Mouse (Mus musculus): ENCODE data around the gene Pam. TPM values are rescaled to one million over a fixed set of nuclear protein-coding genes. Genes with fewer than 3 reads are reported as not detected.
"Not testable (repeated sequence)": the region's sequence is repeated elsewhere in the genome, so short reads cannot be mapped to it uniquely, and the experiment has no call there.

The Pam gene
- polyA plus RNA-seq, 1 experiment from 2014 or later, result 76.4 TPM

GRCm38 (mm10) chr1:97963711-97964110 is 131.7 kb downstream of the Pam start:
- H3K9ac ChIP-seq (ENCODE audit: low read length), result no peak overlapping the region
- DNase-seq (ENCODE audit: low spot score) (no peak), ATAC-seq (ENCODE audit: low FRiP score, low TSS enrichment) (peak; percentile 57; the same call in 1 of the 2 replicates)
- H3K36me3 ChIP-seq (ENCODE audit: control insufficient read depth, insufficient read depth, low read length), result no peaks in the 10 kb centered on the region
- H3K27me3 ChIP-seq (ENCODE audit: control insufficient read depth, insufficient read depth, low read length), result no peaks in the 10 kb centered on the region
- no peaks in the 10 kb centered on the region; the same call in 1 of the 2 replicates for H3K4me1 ChIP-seq (replicated peaks; ENCODE audit: control insufficient read depth, insufficient read depth)
- TF ChIP-seq CTCF (IDR thresholded peaks at IDR 0.05; ENCODE audit: low read depth), result no peak
- no peak for TF ChIP-seq EP300 (optimal IDR thresholded peaks at IDR 0.05)
- H3K9me3 ChIP-seq (ENCODE audit: control insufficient read depth, low read length), result no peaks in the 10 kb centered on the region
- 56% methylated on average over 2 of the region's 2 CpGs for WGBS
- H3K4me2 ChIP-seq (replicated peaks; ENCODE audit: low read depth), result no peak overlapping the region
- no peak overlapping the region for H3K4me3 ChIP-seq (ENCODE audit: low read depth, low read length)
- no peak overlapping the region for H3K27ac ChIP-seq (replicated peaks)

GRCm38 (mm10) chr1:97962134-97962533 is 133.3 kb downstream of the Pam start:
- H3K4me3 ChIP-seq (ENCODE audit: low read depth, low read length), result no peak overlapping the region
- ATAC-seq (ENCODE audit: low FRiP score, low TSS enrichment) (no peak), DNase-seq (ENCODE audit: low spot score) (no peak)
- no peak overlapping the region for H3K9ac ChIP-seq (ENCODE audit: low read length)
- H3K9me3 ChIP-seq (ENCODE audit: control insufficient read depth, low read length), result no peaks in the 10 kb centered on the region
- H3K27ac ChIP-seq (replicated peaks), result no peak overlapping the region
- H3K4me1 ChIP-seq (replicated peaks; ENCODE audit: control insufficient read depth, insufficient read depth), result no peaks in the 10 kb centered on the region; the same call in 1 of the 2 replicates
- no peak overlapping the region for H3K4me2 ChIP-seq (replicated peaks; ENCODE audit: low read depth)
- TF ChIP-seq CTCF (IDR thresholded peaks at IDR 0.05; ENCODE audit: low read depth) (no peak), EP300 (optimal IDR thresholded peaks at IDR 0.05) (no peak)
- no peaks in the 10 kb centered on the region for H3K27me3 ChIP-seq (ENCODE audit: control insufficient read depth, insufficient read depth, low read length)
- no peaks in the 10 kb centered on the region for H3K36me3 ChIP-seq (ENCODE audit: control insufficient read depth, insufficient read depth, low read length)
- WGBS, result 83% methylated on average over 7 of the region's 7 CpGs

- Histone ChIP-seq H3K27me3 (ENCODE audit: control insufficient read depth, insufficient read depth, low read length) (no peaks in the 10 kb centered on the region), H3K9ac (ENCODE audit: low read length) (no peak overlapping the region), H3K27ac (replicated peaks) (no peak overlapping the region), H3K9me3 (ENCODE audit: control insufficient read depth, low read length) (no peaks in the 10 kb centered on the region), H3K36me3 (ENCODE audit: control insufficient read depth, insufficient read depth, low read length) (no peaks in the 10 kb centered on the region), H3K4me1 (replicated peaks; ENCODE audit: control insufficient read depth, insufficient read depth) (no peaks in the 10 kb centered on the region; the same call in 1 of the 2 replicates), H3K4me3 (ENCODE audit: low read depth, low read length) (no peak overlapping the region), H3K4me2 (replicated peaks; ENCODE audit: low read depth) (no peak overlapping the region)
- DNase-seq (ENCODE audit: low spot score), result no peak
- TF ChIP-seq CTCF (IDR thresholded peaks at IDR 0.05; ENCODE audit: low read depth), result no peak
- TF ChIP-seq EP300 (optimal IDR thresholded peaks at IDR 0.05), result no peak
- 80% methylated on average over 3 of the region's 3 CpGs for WGBS
- no peak for ATAC-seq (ENCODE audit: low FRiP score, low TSS enrichment)
Observed at GRCm38 (mm10) chr1:97960681-97961080, 134.8 kb downstream of the Pam start.

GRCm38 (mm10) chr1:97960124-97960523 is 135.3 kb downstream of the Pam start:
- Histone ChIP-seq H3K27me3 (ENCODE audit: control insufficient read depth, insufficient read depth, low read length) (no peaks in the 10 kb centered on the region), H3K4me2 (replicated peaks; ENCODE audit: low read depth) (no peak overlapping the region), H3K9me3 (ENCODE audit: control insufficient read depth, low read length) (no peaks in the 10 kb centered on the region), H3K36me3 (ENCODE audit: control insufficient read depth, insufficient read depth, low read length) (no peaks in the 10 kb centered on the region), H3K4me3 (ENCODE audit: low read depth, low read length) (no peak overlapping the region), H3K4me1 (replicated peaks; ENCODE audit: control insufficient read depth, insufficient read depth) (no peaks in the 10 kb centered on the region; the same call in 1 of the 2 replicates), H3K9ac (ENCODE audit: low read length) (no peak overlapping the region), H3K27ac (replicated peaks) (no peak overlapping the region)
- TF ChIP-seq EP300 (optimal IDR thresholded peaks at IDR 0.05), result no peak
- TF ChIP-seq CTCF (IDR thresholded peaks at IDR 0.05; ENCODE audit: low read depth), result no peak
- 75% methylated on average over 6 of the region's 6 CpGs for WGBS
- ATAC-seq (ENCODE audit: low FRiP score, low TSS enrichment), result no peak
- DNase-seq (ENCODE audit: low spot score), result no peak

- ATAC-seq (ENCODE audit: low FRiP score, low TSS enrichment), result no peak
- no peak overlapping the region for H3K4me3 ChIP-seq (ENCODE audit: low read depth, low read length)
- WGBS, result 84% methylated on average over 4 of the region's 4 CpGs
Observed at GRCm38 (mm10) chr1:97958759-97959158, 136.7 kb downstream of the Pam start.

GRCm38 (mm10) chr1:97949258-97949657 is 146.2 kb downstream of the Pam start:
- not testable (repeated sequence) for H3K27me3 ChIP-seq (ENCODE audit: control insufficient read depth, insufficient read depth, low read length); ATAC-seq (ENCODE audit: low FRiP score, low TSS enrichment); H3K27ac ChIP-seq (replicated peaks); H3K4me1 ChIP-seq (replicated peaks; ENCODE audit: control insufficient read depth, insufficient read depth); H3K36me3 ChIP-seq (ENCODE audit: control insufficient read depth, insufficient read depth, low read length); H3K9ac ChIP-seq (ENCODE audit: low read length); H3K4me2 ChIP-seq (replicated peaks; ENCODE audit: low read depth); H3K9me3 ChIP-seq (ENCODE audit: control insufficient read depth, low read length); DNase-seq (ENCODE audit: low spot score); H3K4me3 ChIP-seq (ENCODE audit: low read depth, low read length)
- WGBS, result 90% methylated on average over 17 of the region's 17 CpGs

More at GRCm38 (mm10) chr1:97958759-97959158, 136.7 kb downstream of the Pam start:
- no peak overlapping the region for H3K4me2 ChIP-seq (replicated peaks; ENCODE audit: low read depth)
- H3K36me3 ChIP-seq (ENCODE audit: control insufficient read depth, insufficient read depth, low read length), result no peaks in the 10 kb centered on the region
- no peak overlapping the region for H3K27ac ChIP-seq (replicated peaks)
- H3K9me3 ChIP-seq (ENCODE audit: control insufficient read depth, low read length), result no peaks in the 10 kb centered on the region
- H3K9ac ChIP-seq (ENCODE audit: low read length), result no peak overlapping the region
- TF ChIP-seq EP300 (optimal IDR thresholded peaks at IDR 0.05), result no peak
- no peak for TF ChIP-seq CTCF (IDR thresholded peaks at IDR 0.05; ENCODE audit: low read depth)
- no peaks in the 10 kb centered on the region for H3K4me1 ChIP-seq (replicated peaks; ENCODE audit: control insufficient read depth, insufficient read depth)
- H3K27me3 ChIP-seq (ENCODE audit: control insufficient read depth, insufficient read depth, low read length), result no peaks in the 10 kb centered on the region
- no peak for DNase-seq (ENCODE audit: low spot score)

Data from stomach, postnatal 0 days (tissue).